In the genomic region with DNA sequence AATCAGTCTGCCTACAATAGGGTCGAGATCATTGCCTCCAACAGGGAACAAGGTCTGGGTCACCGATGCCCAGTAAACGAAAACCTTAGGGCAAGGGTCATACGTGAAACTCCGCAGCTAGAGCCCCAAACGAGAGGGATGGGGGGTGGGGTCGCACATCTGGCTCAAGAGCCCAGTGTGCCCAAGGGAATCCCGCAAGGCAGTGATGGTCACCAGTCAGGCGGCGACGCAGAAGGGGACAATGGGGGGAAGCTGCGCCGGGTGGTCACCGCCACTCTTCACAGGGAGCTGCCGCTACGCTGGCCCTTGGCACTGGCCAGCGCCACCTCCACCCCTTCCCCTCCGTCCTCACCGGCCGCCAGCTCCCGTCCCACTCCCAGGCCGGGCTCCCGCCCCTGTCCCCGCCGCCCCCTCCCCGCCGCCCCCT, we compare ENCODE assay signal across 8 mouse cellular contexts. TPM values are rescaled to one million over a fixed set of nuclear protein-coding genes. Genes with fewer than 3 reads are reported as not detected.
DNase-seq lines count a peak whose midpoint lies in the region; ATAC-seq and TF ChIP-seq lines count a peak whose summit lies in the region.

No protein-coding gene starts in this region.

- peaks cover 48% of the 10 kb centered on the region for H3K36me3 ChIP-seq in embryonic facial prominence, embryonic 10.5 days (replicated peaks)
- H3K36me3 ChIP-seq in hindbrain, embryonic 13.5 days = peaks cover 47% of the 10 kb centered on the region
- H3K36me3 ChIP-seq in limb, embryonic 14.5 days (ENCODE audit: control insufficient read depth, insufficient read depth, low read length) = peaks cover 40% of the 10 kb centered on the region
- peaks cover 8% of the 10 kb centered on the region; the same call in 1 of the 2 replicates for H3K36me3 ChIP-seq in neural tube, embryonic 11.5 days (ENCODE audit: control insufficient read depth, insufficient read depth, low read length)

- H3K9me3 ChIP-seq in embryonic facial prominence, embryonic 10.5 days = no peaks in the 10 kb centered on the region
- no peaks in the 10 kb centered on the region for H3K9me3 ChIP-seq in hindbrain, embryonic 13.5 days
- H3K9me3 ChIP-seq in limb, embryonic 14.5 days (ENCODE audit: control insufficient read depth, low read length) = no peaks in the 10 kb centered on the region
- H3K9me3 ChIP-seq in neural tube, embryonic 11.5 days (ENCODE audit: control insufficient read depth, low read length) = no peaks in the 10 kb centered on the region

- H3K4me2 ChIP-seq in hindbrain, embryonic 13.5 days = peak overlapping the region; percentile 78
- peak overlapping the region; percentile 73 for H3K4me2 ChIP-seq in limb, embryonic 14.5 days (replicated peaks; ENCODE audit: low read depth, low read length, severe bottlenecking)
- H3K4me2 ChIP-seq in neural tube, embryonic 11.5 days (ENCODE audit: low read depth) = peak overlapping the region; percentile 91

- no peak for TF ChIP-seq POLR2A in limb, embryonic 14.5 days (IDR thresholded peaks at IDR 0.05; ENCODE audit: borderline replicate concordance, extremely low read depth, insufficient read depth, insufficient read length)

- ATAC-seq in hindbrain, embryonic 13.5 days (ENCODE audit: low FRiP score) = peak; percentile 61
- peak; percentile 38; the same call in 1 of the 2 replicates for ATAC-seq in limb, embryonic 14.5 days (ENCODE audit: low FRiP score, low read depth)
- ATAC-seq in neural tube, embryonic 11.5 days (ENCODE audit: insufficient read depth, low FRiP score, low TSS enrichment) = peak; percentile 54

- peak overlapping the region; percentile 95 for H3K4me3 ChIP-seq in embryonic facial prominence, embryonic 10.5 days
- peak overlapping the region; percentile 89 for H3K4me3 ChIP-seq in hindbrain, embryonic 13.5 days
- peak overlapping the region; percentile 98 for H3K4me3 ChIP-seq in limb, embryonic 14.5 days (replicated peaks; ENCODE audit: low read length)
- peak overlapping the region; percentile 95 for H3K4me3 ChIP-seq in neural tube, embryonic 11.5 days (ENCODE audit: low read depth, low read length)

- no peaks in the 10 kb centered on the region for H3K27me3 ChIP-seq in embryonic facial prominence, embryonic 10.5 days (replicated peaks; ENCODE audit: low read depth, poor library complexity, severe bottlenecking)
- H3K27me3 ChIP-seq in hindbrain, embryonic 13.5 days = no peaks in the 10 kb centered on the region
- H3K27me3 ChIP-seq in limb, embryonic 14.5 days (ENCODE audit: control insufficient read depth, insufficient read depth, low read length) = no peaks in the 10 kb centered on the region
- no peaks in the 10 kb centered on the region for H3K27me3 ChIP-seq in neural tube, embryonic 11.5 days (ENCODE audit: control insufficient read depth, insufficient read depth, low read length)

- peak overlapping the region; percentile 94 for H3K9ac ChIP-seq in hindbrain, embryonic 13.5 days
- H3K9ac ChIP-seq in limb, embryonic 14.5 days (ENCODE audit: low read depth, low read length, severe bottlenecking) = peak overlapping the region; percentile 90
- H3K9ac ChIP-seq in neural tube, embryonic 11.5 days (ENCODE audit: low read length) = peak overlapping the region; percentile 89

- H3K27ac ChIP-seq in embryonic facial prominence, embryonic 10.5 days (replicated peaks) = peak overlapping the region; percentile 98
- peak overlapping the region; percentile 98 for H3K27ac ChIP-seq in hindbrain, embryonic 13.5 days
- peak overlapping the region; percentile 87 for H3K27ac ChIP-seq in limb, embryonic 14.5 days (replicated peaks; ENCODE audit: low read depth, low read length)
- H3K27ac ChIP-seq in neural tube, embryonic 11.5 days (ENCODE audit: low read depth, low read length) = peak overlapping the region; percentile 90

- H3K4me1 ChIP-seq in embryonic facial prominence, embryonic 10.5 days = peaks cover 25% of the 10 kb centered on the region
- H3K4me1 ChIP-seq in hindbrain, embryonic 13.5 days (replicated peaks) = peaks cover 39% of the 10 kb centered on the region
- H3K4me1 ChIP-seq in limb, embryonic 14.5 days (ENCODE audit: control insufficient read depth, insufficient read depth, low read length) = peaks cover 16% of the 10 kb centered on the region
- peaks cover 14% of the 10 kb centered on the region for H3K4me1 ChIP-seq in neural tube, embryonic 11.5 days (ENCODE audit: control insufficient read depth, insufficient read depth, low read length)

- peak; percentile 45 for DNase-seq in gastrocnemius, postnatal 10 days
- no peak for DNase-seq in gastrocnemius, adult 18-20 months (ENCODE audit: low spot score)
- peak; percentile 31 for DNase-seq in ES-CJ7 (ENCODE audit: low read depth, low spot score)
- no peak for DNase-seq in embryonic facial prominence, embryonic 10.5 days (ENCODE audit: low spot score)
- DNase-seq in limb, embryonic 14.5 days (ENCODE audit: low spot score) = no peak
- DNase-seq in neural tube, embryonic 11.5 days (ENCODE audit: low spot score) = peak; percentile 60
- DNase-seq in urinary bladder, adult 18-20 months (ENCODE audit: low spot score in 2 of 2) = no peak

- under 1% methylated on average over 25 of the region's 27 CpGs for WGBS in embryonic facial prominence, embryonic 10.5 days
- 0% methylated on average over 15 of the region's 27 CpGs for WGBS in hindbrain, embryonic 13.5 days
- WGBS in limb, embryonic 14.5 days = 1% methylated on average over 9 of the region's 27 CpGs
- WGBS in neural tube, embryonic 11.5 days = 2% methylated on average over 11 of the region's 27 CpGs

RNA-seq across cellular contexts. Expression of a gene that starts 0.5 kb away (rescaled TPM):
- 10 to 100 TPM; 13.3 to 17.3 TPM for total RNA-seq in gastrocnemius, postnatal 10 days (2021)
- 1 to 10 TPM; 8.0 to 9.0 TPM for total RNA-seq in gastrocnemius, adult 18-20 months (2021)
- polyA plus RNA-seq in embryonic facial prominence, embryonic 10.5 days (2016; fragmentation: Nextera tagmentation; extraction: Ambion mirVana) = 18.9 and 21.2 TPM in 2 replicates
- 24.0 and 28.8 TPM in 2 replicates for polyA plus RNA-seq in hindbrain, embryonic 13.5 days (2015; fragmentation: Nextera tagmentation; extraction: Ambion mirVana)
- 33.3 and 36.6 TPM in 2 replicates for polyA plus RNA-seq in limb, embryonic 14.5 days (2012; rRNA removed)
- 17.3 and 17.9 TPM in 2 replicates for polyA plus RNA-seq in limb, embryonic 14.5 days (2014; fragmentation: Nextera tagmentation; extraction: Ambion mirVana)
- 17.6 and 18.1 TPM in 2 replicates for polyA plus RNA-seq in neural tube, embryonic 11.5 days (2014; fragmentation: Nextera tagmentation; extraction: Ambion mirVana)

RNA-seq across cellular contexts. Expression of a gene that starts 0.9 kb away (rescaled TPM):
- 10 to 100 TPM; 26.8 to 31.6 TPM for total RNA-seq in gastrocnemius, postnatal 10 days (2021)
- total RNA-seq in gastrocnemius, adult 18-20 months (2021) = 10 to 100 TPM; 28.2 to 29.5 TPM
- 61.5 and 66.8 TPM in 2 replicates for polyA plus RNA-seq in embryonic facial prominence, embryonic 10.5 days (2016; fragmentation: Nextera tagmentation; extraction: Ambion mirVana)
- 106 and 110 TPM in 2 replicates for polyA plus RNA-seq in hindbrain, embryonic 13.5 days (2015; fragmentation: Nextera tagmentation; extraction: Ambion mirVana)
- 27.6 and 31.5 TPM in 2 replicates for polyA plus RNA-seq in limb, embryonic 14.5 days (2012; rRNA removed)
- 55.7 and 57.0 TPM in 2 replicates for polyA plus RNA-seq in limb, embryonic 14.5 days (2014; fragmentation: Nextera tagmentation; extraction: Ambion mirVana)
- 71.6 and 76.3 TPM in 2 replicates for polyA plus RNA-seq in neural tube, embryonic 11.5 days (2014; fragmentation: Nextera tagmentation; extraction: Ambion mirVana)

RNA-seq across cellular contexts. Expression of a gene that starts 30.0 kb away (rescaled TPM):
- total RNA-seq in gastrocnemius, postnatal 10 days (2021) = 10 to 100 TPM; 53.6 to 64.6 TPM
- 10 to 100 TPM; 40.9 to 62.1 TPM for total RNA-seq in gastrocnemius, adult 18-20 months (2021)
- polyA plus RNA-seq in embryonic facial prominence, embryonic 10.5 days (2016; fragmentation: Nextera tagmentation; extraction: Ambion mirVana) = 12.4 and 15.1 TPM in 2 replicates
- polyA plus RNA-seq in hindbrain, embryonic 13.5 days (2015; fragmentation: Nextera tagmentation; extraction: Ambion mirVana) = 7.9 and 8.6 TPM in 2 replicates
- 27.8 and 29.8 TPM in 2 replicates for polyA plus RNA-seq in limb, embryonic 14.5 days (2012; rRNA removed)
- 31.7 and 35.7 TPM in 2 replicates for polyA plus RNA-seq in limb, embryonic 14.5 days (2014; fragmentation: Nextera tagmentation; extraction: Ambion mirVana)
- polyA plus RNA-seq in neural tube, embryonic 11.5 days (2014; fragmentation: Nextera tagmentation; extraction: Ambion mirVana) = 13.5 and 19.2 TPM in 2 replicates

RNA-seq across cellular contexts. Expression of a gene that starts 49.2 kb away (rescaled TPM):
- total RNA-seq in gastrocnemius, postnatal 10 days (2021) = 10 to 100 TPM; 57.8 to 58.2 TPM
- 10 to 100 TPM; 57.8 to 66.2 TPM for total RNA-seq in gastrocnemius, adult 18-20 months (2021)
- 24.7 and 27.4 TPM in 2 replicates for polyA plus RNA-seq in embryonic facial prominence, embryonic 10.5 days (2016; fragmentation: Nextera tagmentation; extraction: Ambion mirVana)
- 36.6 and 37.6 TPM in 2 replicates for polyA plus RNA-seq in hindbrain, embryonic 13.5 days (2015; fragmentation: Nextera tagmentation; extraction: Ambion mirVana)
- 121 and 190 TPM in 2 replicates for polyA plus RNA-seq in limb, embryonic 14.5 days (2012; rRNA removed)
- polyA plus RNA-seq in limb, embryonic 14.5 days (2014; fragmentation: Nextera tagmentation; extraction: Ambion mirVana) = 56.1 and 58.7 TPM in 2 replicates
- 28.7 and 34.7 TPM in 2 replicates for polyA plus RNA-seq in neural tube, embryonic 11.5 days (2014; fragmentation: Nextera tagmentation; extraction: Ambion mirVana)

Comparison
In these comparisons a context has a peak if more than half of its experiments do, and no peak if none do; other contexts are left out.
1. DNase-seq: peak in gastrocnemius, postnatal 10 days (single experiment), ES-CJ7 (single experiment) and neural tube, embryonic 11.5 days (single experiment); none in gastrocnemius, adult 18-20 months (single experiment), embryonic facial prominence, embryonic 10.5 days (single experiment), limb, embryonic 14.5 days (single experiment) and urinary bladder, adult 18-20 months (0 of 2).
2. Peak in every context shown above with its lines, with median percentiles within 50 percentile points of each other: H3K27ac ChIP-seq, H3K4me3 ChIP-seq, ATAC-seq, H3K4me2 ChIP-seq and H3K9ac ChIP-seq.